Mouse (Mus musculus) heart, postnatal 4 days (tissue): ENCODE data around the gene Tpm1. TPM values are rescaled to one million over a fixed set of nuclear protein-coding genes. Genes with fewer than 3 reads are reported as not detected.
A peak's percentile ranks its signal among the peaks of the same experiment; 100 is the strongest.

Experiments used
- DNase-seq: peaks from one replicate; pipeline ENCODE4 v3.0.0; 2021
- total RNA-seq, 2 experiments: library from RNA; stranded (reverse); gene quantifications; 2 replicates each; pipeline ENCODE4 v1.2.3; 2021

Tpm1 gene
- total RNA-seq, 2 experiments from 2014 or later: 7,269 to 8,107 TPM

DNA sequence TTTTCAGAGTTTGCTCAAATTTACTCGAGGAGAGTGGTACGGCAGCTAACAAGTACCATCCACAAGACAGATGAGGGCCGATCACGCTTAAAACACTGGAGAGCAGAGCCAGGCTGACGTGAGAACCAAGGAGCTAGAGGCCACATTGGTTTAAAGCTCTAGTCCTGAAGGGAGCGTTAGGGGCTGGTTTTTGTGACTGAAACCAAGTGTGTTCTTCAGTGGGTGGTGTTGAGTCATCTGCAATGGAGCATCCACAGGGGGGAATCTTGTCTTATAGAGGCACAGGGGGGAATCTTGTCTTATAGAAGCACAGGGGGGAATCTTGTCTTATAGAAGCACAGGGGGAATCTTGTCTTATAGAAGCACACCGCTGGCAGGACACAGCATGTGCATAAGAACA is 22.3 kb downstream of the Tpm1 start:
- no peak for DNase-seq

- DNase-seq: peak; percentile 54
These were observed 23.1 kb downstream of the Tpm1 start for GRCm38 (mm10) chr9:67026061-67026460.

- DNase-seq: peak; percentile 76
These were observed 24.1 kb downstream of the Tpm1 start for GRCm38 (mm10) chr9:67024889-67025692.

DNA sequence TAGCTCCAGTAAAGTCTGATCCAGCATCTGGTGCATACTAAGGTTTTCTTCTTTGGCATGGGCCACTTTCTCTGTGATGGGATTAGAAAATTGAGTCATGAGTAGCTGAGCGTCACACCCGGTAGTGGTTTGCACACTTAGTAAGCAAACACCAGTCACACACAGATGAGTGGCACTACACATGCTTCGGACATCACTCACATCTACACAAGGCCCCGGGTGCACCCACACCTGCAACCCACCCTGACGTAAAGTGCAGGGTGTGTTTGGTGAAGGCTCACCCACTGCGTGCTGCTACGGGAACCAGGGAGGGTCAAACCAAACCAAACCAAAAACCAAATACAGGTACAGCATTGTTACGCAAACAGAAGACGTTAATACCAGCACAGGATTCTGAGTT is 25.8 kb downstream of the Tpm1 start:
- no peak for DNase-seq

GRCm38 (mm10) chr9:67020063-67020462 is 29.1 kb downstream of the Tpm1 start:
- no peak for DNase-seq

- no peak for DNase-seq
These were observed 35.7 kb downstream of the Tpm1 start for GRCm38 (mm10) chr9:67013501-67013900.

DNA sequence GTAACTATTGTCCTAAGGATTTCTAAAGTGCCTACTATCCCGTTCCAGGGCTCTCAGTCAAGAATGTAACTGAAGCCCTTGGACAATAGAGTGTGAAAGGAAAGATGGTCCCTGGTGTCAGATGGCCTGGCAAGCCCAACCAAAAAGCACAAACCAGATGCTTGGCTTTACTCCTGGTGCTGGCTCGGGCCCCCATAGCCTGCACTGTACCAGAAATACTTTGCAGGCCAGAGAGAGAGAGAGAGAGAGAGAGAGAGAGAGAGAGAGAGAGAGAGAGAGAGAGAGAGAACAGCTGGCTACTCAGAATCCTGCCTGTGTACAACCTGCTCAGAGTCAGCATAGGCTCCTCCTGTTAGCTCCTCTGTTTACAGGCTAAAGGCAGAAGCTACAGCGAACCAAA is 36.7 kb downstream of the Tpm1 start:
- DNase-seq: peak; percentile 82

DNA sequence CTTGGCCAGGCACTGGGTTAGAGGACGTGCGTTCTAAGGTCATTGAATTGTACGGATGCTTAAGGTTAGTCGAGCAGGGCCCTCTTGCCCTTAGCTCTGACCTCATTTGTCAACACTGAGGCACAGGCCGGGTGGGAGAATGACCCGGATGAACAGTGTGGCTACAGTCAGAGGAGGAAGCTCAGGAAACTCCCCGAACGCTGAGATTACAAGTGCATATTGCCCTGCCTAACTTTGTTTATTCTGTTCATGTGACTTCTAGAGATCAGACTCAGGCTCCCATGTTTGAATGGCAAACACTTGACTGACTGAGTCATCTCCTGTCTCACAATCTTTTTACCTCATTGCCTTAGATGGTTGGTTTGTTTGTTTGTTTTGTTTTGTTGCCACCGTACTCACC is 37.7 kb downstream of the Tpm1 start:
- DNase-seq: no peak

DNA sequence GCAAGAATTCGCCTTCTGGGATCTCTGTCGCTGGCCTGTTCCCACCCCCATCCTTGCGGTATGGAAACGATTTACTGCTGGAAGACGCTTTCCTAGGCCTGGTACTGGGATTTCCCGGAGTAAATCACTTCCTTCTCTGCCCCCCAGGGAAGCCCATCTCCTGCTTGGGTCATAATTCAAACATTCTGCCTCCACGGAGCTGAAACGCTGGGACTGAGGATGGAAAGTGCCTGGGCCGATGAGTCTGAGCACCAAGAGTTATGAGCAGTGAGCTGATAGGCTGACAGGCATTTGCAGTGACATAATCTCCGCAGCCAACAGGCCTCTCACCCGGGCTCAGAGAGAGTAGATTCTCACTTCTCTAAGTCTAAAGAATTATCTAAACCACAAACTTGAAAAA is 40.4 kb downstream of the Tpm1 start:
- no peak for DNase-seq

GRCm38 (mm10) chr9:67006376-67006775 is 42.8 kb downstream of the Tpm1 start:
- DNase-seq: no peak

- DNase-seq: no peak
These were observed 44.0 kb downstream of the Tpm1 start for GRCm38 (mm10) chr9:67005161-67005742.

DNA sequence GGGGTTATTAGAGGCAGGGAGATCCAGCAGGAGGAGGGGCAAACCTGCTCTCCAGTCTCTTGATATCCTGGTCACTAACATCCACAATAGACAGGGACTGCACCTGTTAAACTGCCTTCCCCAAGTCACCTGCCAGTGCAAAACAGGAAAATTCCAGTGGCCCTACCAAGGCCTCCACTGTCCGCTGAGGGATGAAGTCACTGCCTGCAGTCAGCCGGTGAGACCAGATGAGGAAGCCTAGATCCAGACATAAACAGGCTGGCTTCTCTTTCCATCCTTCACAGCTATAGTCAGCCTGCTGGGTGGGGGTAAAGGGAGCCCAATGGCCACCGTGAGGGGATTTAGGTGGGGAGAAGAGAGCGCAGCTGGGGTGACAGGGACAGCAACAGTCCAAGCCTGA is 45.5 kb downstream of the Tpm1 start:
- no peak for DNase-seq

DNA sequence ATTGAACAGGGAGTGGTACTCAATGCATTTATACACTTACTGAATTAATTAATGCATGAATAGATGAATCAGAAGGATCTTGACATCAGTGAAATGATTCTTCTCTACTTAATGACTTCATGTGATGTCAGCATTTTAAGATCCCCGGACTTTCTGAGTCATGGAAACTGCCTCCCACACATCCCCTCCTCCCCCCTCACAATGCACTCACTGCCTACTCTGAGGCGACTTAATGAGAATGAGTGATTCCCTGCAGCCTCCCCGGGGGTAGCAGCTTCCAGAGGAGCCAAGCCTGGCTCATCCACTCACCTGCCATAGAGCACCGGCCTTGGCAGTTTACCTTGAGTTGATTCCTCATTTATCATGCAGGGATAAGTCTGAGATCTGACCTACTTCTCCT is 46.0 kb downstream of the Tpm1 start:
- no peak for DNase-seq

- no peak for DNase-seq
These were observed 47.7 kb downstream of the Tpm1 start for GRCm38 (mm10) chr9:67001506-67001905.

- peak; percentile 88 for DNase-seq
These were observed 48.2 kb downstream of the Tpm1 start for GRCm38 (mm10) chr9:67001050-67001449.

DNA sequence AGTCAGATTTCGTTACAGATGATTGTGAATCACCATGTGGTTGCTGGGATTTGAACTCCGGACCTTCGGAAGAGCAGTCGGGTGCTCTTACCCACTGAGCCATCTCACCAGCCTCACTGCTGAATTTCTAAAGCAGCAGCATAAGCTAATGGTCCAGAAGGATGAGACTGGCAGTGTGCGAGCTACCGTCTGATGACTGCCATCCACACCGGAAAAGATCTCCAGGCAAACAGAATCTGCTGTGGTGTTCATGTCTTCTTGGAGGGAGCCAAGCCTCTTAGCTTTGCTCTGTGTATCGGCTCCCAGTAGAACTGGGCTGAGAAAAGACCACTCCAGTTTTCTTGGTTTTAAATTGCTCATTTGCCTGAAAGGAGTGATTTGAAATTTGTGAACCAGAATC is 49.5 kb downstream of the Tpm1 start:
- DNase-seq: no peak

DNA sequence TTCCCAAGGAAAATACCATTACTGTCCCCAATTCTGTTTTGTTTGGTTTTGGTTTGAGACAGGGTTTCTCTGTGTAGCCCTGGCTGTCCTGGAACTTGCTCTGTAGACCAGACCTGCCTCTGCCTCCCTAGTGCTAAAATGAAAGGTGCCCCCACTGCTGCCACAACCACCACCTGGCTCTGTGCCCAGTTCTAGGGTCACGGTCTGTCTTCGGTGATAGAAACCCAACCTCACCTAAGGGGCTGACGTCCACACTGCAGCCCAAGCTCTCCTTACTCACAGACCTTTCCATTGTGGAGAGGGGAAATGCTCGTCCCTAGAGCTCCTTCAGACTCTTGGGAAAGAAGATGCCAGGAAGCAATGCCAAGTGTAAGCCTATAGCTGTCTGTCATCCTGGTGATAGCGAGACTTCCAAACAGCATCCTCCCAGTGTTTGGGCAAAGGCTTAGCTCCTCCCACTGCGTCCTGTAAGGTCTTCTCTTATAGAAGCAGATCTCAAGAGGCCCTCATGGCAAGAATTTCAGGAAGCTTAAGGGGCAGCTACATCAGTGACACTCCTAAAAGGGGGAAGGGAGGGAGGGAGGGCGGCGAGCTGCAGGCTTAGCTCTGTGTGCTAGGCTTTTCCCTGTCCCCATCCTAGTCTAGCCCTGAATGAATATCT is 57.3 kb downstream of the Tpm1 start:
- DNase-seq: no peak

DNA sequence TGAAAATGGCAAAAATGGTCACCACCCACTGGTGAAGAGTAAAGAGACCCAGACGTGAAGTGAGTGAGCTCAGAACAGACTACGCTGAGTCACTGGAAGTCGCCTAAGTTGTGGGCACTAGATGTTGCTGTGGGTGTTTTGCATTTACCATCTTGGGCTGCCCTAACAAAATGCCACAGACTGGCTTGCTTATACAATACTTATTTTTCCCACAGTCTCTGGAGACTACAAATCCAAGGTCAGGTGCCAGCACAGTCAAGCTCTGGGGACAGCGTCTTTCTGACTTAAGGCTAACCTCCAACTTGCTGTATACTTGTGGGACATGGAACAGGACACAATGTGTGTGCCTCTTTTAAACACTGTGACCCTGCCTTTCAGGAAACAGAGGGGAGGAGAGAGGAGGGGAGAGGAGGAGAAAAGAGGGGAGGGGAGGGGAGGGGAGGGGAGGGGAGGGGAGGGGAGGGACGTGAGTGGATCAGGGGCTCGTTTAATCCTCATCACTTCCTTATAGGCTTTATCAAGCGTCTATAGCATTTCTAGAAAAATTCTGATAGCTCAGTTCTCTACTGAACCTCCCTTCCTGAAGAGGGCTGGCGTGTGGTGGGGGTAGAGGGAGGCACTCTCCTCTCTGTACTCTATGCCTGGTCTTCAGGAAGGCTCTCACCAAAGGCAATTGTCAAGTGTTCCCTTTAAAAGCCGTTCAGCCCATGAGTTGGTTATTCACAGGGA is 58.0 kb downstream of the Tpm1 start:
- DNase-seq: no peak

GRCm38 (mm10) chr9:66990046-66990445 is 59.2 kb downstream of the Tpm1 start:
- no peak for DNase-seq

- DNase-seq: no peak
These were observed 59.6 kb downstream of the Tpm1 start for GRCm38 (mm10) chr9:66989581-66989980.

- DNase-seq: peak; percentile 71
These were observed 60.3 kb downstream of the Tpm1 start for GRCm38 (mm10) chr9:66988888-66989414.

DNA sequence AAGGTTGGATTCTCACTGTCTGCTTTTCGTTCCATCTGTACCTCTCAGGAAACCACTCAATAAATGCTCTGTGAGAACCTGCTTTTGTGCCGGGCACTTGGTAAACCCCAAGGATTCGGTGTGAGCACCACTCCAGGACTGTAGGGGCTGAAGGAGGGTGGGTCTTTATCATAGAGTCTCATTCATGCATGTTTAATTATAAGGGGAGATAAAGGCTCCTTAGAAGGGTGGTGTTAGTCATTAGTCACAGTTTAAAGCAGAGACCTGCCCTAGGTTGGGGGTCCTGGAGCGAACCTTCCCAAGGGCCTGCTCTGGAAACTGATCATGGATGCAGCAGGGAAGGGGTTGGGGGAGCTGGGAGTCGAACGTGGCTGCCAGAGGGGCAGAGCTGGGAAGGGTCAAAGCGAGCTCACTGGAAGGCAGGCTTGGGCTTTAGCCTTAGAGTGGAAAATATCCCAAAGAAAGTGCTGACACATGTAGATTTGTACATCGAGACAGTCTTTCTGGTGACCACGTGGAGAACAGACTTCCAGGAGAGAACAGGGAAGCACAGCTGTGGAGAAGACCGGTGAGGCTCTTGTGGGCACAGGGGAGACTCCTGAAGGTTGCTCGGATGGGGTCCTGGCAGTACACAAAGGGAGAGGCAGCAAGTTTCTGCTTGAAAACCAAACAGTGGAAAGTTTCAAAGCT is 60.9 kb downstream of the Tpm1 start:
- DNase-seq: no peak
